Mouse (Mus musculus): ENCODE measurements at regions not wholly inside any gene's neighbourhood (a gene's known extent, or its start where the extent isn't known, plus 50 kb on each side); places are given as distances from the start of the nearest gene placed in this dataset.

DNA sequence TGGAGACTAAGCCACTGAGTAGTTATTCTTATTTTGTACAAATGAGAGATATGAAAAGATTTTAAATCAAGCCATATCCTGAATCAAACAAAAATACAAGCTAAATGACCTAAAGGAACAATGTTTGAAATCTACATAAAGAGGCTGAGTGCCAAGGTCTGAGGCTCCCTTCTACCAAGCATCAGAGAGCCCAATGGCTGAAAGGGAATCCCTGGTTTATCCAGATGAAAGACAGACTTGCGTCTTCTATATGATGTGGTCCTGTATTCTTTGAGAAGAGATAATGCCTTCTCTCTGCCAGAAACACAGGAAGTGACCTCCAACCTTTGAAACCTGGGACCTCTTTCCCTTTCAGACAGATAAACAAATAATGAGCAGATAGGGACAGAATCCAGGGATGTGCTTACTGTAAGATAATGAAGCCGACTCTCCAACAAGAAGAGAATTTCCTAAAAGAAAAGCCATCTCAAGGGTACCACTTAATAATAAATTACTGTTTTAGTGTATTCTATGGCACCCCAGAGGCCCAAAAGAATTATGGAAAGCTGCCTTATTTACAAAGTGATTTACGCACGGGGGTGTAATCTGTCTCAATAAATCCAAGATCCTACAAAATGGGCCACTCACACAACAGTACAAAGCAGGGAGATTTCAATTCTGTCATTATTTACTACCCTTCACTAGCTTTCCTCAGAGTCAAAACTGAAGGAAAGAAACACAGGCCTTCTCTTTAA, 248.7 kb downstream of the Bcl2 start:
- TF ChIP-seq CTCF (IDR thresholded peaks at IDR 0.05; ENCODE audit: low read depth, low read length) = no peak
- no peak for TF ChIP-seq GATA1 (IDR thresholded peaks at IDR 0.05; ENCODE audit: borderline replicate concordance, low read length)
- no peak for TF ChIP-seq TAL1 (conservative IDR thresholded peaks at IDR 0.05; ENCODE audit: low read depth, low read length)
- TF ChIP-seq POLR2AphosphoS5 (IDR thresholded peaks at IDR 0.05; ENCODE audit: insufficient replicate concordance, low read depth, low read length) = no peak
- no peak for TF ChIP-seq GATA2 (IDR thresholded peaks at IDR 0.05; ENCODE audit: borderline replicate concordance, low read depth, low read length)

Data from G1E (cell line).